Mouse (Mus musculus): ENCODE results near the gene Ppp4r3b. TPM values are rescaled to one million over a fixed set of nuclear protein-coding genes. Genes with fewer than 3 reads are reported as not detected.

The Ppp4r3b gene
- total RNA-seq (2021): 10 to 100 TPM; 77.2 to 85.9 TPM
- long read RNA-seq, experiment 1, full-length matches to known transcripts: 24 of 47 reads
- long read RNA-seq, experiment 1, partial matches to known transcripts: 11 of 47 reads
- long read RNA-seq, experiment 1, other reads (novel, unspliced or antisense): 12 of 47 reads
- long read RNA-seq, experiment 2, full-length matches to known transcripts: 7 of 12 reads
- long read RNA-seq, experiment 2, partial matches to known transcripts: 3 of 12 reads
- long read RNA-seq, experiment 2, other reads (novel, unspliced or antisense): 2 of 12 reads

- DNase-seq: peak; percentile 98
These were observed at the start of gene Ppp4r3b for GRCm38 (mm10) chr11:29172563-29173124. TSS of gene Ppp4r3b (plus strand) at chr11:29172890.

GRCm38 (mm10) chr11:29129862-29130384 lies 42.8 kb upstream of the Ppp4r3b start:
- no peak for DNase-seq

DNA sequence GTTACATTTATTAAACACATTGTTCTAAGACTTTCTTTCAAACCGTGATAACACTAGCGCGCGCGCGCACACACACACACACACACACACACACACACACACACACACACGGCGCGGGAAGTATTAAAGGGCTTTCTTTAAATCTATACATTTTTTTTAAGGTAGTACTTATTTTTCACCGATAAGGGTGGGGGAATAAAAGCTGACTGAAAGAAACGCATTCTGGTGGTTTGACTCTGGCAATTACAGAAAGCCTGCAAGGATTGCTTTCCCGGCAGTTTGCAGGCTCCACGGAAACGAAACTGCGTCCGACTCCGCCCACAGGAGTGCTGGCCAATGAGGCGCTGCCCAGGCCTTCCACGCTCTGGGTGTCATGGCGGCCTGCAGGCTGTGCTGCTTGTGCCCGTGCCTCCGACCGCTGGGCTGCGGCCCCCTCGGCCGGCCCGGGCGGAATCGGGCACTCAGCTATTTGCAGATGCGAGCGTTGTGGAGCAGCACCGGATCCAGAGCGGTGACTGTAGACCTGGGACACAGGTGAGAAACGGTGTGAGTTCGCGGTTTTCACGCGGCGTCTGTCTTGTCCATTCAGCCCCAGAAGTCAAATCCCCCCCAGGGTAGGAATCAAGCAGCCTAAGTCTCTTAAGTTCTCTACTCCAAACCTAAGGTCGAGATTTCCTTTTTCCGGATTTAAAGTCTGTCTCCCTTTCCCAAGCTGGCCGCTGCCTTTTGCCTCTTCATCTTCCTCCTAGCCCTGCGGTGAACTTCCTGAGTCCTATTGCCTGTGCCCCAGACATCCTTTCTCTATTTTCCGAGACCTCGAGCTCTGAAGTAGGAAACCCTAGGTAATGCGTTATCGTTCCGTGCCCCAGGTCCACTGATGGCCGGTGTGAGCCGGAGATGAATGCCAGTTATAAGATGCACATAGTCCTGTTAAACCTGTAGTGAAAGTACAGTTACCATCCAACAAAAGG lies 42.0 kb upstream of the Ppp4r3b start, which contains the start of gene Pnpt1:
Pnpt1 (plus strand) TSS at position 360 of the 971 bp plus-strand sequence.
- peak; percentile 95 for DNase-seq

- DNase-seq: no peak
These were observed 32.0 kb upstream of the Ppp4r3b start for GRCm38 (mm10) chr11:29140671-29141070.

DNA sequence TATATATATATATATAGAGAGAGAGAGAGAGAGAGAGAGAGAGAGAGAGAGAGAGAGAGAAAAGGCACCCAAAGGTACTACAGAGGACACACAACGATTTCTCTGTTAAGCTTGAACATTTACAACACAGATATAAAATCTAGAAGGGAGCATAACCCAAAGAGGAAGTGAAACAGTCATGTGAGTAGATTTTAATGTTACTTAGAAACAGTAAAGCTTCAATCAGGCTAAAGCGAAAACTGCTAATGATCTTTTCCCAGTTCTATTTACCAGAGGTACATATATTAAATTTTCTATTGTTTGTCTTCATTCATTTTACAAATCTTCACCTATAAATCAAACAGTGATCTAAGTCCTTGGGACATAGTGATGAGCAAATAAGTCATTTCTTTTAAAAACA lies 23.8 kb upstream of the Ppp4r3b start:
- no peak for DNase-seq

DNA sequence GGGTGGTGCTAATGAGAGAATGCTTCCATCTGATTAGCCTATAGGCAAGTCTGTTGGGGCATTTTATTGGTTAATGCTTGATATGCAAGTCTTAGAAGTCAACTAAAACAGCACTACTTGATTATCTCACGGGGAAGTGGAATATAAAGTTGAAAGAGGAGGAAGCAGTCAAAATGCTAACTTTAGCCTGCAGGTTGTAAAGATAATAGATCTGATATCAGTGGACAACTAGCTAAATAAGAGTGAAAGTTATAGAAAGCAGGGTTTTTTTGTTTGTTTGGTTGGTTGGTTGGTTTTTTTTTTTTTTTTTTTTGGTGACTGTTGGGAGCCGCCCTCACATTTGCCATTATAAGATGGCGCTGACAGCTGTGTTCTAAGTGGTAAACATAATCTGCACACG lies 9.1 kb upstream of the Ppp4r3b start:
- DNase-seq: no peak

- peak; percentile 49 for DNase-seq
These were observed 715 bp upstream of the Ppp4r3b start for GRCm38 (mm10) chr11:29171959-29172391.

- DNase-seq: peak; percentile 70
These were observed 488 bp downstream of the Ppp4r3b start for GRCm38 (mm10) chr11:29173125-29173631.

DNA sequence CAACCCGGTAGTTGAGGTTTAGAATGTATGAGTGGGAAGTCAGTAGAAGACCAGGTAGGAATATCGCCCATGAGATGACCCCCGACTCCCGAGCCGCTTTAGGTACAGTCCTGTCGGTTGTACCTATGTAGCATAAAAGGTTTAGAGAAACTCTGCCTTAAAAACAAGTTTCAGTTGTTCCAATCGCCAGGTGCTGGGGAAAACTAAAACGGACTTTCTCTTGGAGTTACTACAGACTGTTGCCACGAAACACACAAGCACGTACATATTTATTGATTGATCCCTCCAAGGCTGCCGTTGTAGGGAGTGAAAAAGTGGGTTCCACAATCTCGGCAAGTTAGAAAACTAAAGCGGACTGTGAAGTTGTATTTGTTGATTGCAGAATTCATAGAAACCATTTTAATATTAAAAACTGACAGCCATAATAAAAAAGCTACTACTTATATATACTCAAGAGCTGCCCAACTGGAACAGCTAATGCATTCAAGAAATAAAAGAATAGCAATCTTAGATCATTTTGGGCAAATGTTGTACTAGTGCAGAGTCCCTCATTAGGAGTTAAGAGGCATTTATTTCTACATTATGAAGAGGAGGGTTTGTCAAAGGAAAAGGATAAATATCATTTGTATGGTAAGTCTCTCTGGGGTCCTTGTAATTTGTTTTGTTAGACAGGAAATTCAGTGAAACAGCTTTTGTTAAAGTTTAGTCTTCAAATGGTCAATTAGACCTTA lies 1.2 kb downstream of the Ppp4r3b start:
- no peak for DNase-seq

DNA sequence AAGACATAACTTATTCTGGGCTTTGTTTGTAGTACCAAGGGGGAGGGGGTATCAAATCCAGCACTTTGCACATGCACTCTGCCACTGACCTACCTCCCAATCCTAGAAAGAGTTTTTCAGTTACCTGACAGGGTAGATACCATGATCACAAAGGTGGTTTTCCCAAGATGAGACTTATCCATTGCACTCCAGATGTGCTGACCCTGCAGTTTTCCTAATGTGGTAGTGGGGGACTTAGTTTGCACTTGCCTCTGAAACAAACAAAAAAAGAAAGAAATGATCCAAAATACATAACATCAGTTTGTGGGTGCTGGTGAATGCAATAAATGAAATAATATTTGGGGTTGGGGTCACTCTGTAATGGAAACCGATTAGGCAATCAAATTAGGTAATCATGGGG lies 6.6 kb downstream of the Ppp4r3b start:
- DNase-seq: no peak

DNA sequence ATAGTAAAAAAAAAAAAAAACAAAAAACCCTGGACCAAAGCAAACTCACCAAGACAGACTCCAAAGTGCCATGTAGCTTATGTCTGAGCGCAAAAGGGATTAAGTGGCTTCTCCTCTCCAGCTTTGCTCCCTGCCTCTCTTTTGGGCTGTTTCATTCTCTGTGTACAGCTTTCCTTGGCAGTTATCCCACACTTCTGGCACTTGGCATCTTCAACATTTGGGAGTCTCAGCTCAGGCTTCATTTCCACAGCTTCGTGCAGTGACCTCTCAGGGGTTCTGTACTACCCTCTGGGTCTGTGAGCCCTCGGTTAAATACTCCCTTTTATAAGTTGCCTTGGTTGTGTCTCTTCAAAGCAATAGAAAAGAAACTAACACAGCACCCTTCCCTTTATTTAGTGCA lies 8.0 kb downstream of the Ppp4r3b start:
- peak; percentile 56 for DNase-seq

DNA sequence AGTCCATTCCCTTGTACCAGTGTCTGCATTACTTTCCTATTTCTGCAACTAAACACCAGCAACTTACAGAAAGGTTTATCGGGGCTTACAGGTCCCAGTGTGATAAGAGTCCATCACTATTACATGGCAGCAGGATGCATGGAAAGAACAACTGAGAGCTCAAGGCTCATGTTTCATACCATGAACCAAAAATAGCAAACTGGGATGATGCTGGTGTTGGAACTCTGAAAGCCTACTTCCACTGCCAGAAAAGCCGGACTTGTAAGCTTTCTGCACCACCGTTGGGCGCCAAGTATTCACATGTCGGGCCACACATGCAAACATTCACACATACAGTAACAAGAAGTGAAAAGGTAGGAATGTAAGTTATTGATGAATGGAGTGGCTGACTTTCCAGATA lies 9.1 kb downstream of the Ppp4r3b start:
- DNase-seq: no peak

GRCm38 (mm10) chr11:29188981-29189380 lies 16.3 kb downstream of the Ppp4r3b start:
- DNase-seq: no peak

DNA sequence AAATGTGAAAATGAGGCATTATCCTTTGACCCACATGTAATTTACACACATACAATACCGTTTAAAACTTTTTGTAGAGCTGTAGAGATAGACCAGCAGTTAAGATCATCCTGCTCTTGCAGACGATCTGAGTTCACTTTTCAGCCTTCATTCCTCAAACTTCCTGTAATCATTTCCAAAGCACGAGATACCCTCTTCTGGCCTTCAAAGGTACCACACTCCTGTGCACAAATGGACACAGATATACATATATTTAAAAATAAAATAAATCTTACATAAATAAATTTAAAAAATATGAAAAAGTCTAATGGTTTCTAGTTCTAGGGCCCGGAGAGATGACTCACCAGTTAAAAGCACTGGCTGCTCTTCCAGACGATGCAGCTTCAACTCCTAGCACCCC lies 31.0 kb downstream of the Ppp4r3b start:
- no peak for DNase-seq

DNA sequence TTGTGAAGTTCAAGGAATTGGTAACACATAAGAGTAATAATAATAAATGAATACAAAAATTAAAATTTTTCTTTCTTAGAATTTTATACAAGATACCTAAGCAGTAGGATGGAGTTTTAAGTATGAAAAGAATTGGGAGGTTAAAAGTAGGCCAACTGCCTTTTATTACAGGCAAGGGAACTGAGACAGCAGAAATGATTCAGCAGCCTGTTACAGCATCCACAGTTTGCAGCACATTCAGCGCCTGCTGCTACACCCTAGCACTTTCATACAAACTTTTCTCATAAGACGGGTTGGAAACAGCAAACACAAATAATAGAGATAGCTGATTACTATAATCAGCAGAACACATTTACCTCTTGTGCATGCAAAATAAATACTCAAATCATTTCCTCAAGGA lies 37.1 kb downstream of the Ppp4r3b start:
- no peak for DNase-seq

DNA sequence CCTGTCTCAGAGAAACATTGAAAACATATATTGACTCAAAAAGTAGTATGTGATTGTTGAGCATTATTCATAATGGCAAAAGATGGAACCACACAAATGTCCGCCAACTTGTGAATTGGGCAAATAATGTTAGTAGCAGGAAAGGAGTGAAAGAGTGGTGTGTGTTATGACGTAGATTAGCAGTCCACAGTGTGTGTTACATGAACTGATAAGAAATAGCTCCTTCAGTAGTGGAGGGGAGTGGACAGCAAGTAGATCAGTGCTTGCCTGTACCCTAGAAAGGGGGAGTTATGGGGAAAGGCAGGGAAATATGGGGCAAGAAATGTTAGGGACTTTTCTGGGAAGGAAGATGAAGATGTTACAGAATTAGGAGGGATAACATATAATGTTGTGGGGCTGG lies 43.5 kb downstream of the Ppp4r3b start:
- DNase-seq: no peak

- DNase-seq: no peak
These were observed 46.4 kb downstream of the Ppp4r3b start for GRCm38 (mm10) chr11:29219055-29219454.

DNA sequence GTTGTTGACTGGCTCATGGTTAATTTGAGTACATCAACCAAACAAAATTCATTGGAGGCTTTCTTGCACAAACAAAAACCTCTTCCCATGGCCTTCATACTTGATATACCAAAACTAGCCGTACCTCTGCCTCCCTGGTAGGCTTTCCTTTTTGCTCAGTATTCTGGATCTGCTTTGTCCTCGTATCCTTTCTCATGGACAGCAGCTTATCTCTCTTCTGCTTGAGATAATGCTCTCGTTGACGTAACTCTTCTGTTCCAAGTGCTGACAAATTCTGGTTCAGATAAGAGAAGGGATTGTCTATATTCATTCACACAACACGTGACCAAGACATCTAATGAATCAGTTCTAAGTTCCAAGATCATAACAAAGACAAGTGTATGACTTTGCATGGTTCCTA lies 49.6 kb downstream of the Ppp4r3b start:
- no peak for DNase-seq

DNA sequence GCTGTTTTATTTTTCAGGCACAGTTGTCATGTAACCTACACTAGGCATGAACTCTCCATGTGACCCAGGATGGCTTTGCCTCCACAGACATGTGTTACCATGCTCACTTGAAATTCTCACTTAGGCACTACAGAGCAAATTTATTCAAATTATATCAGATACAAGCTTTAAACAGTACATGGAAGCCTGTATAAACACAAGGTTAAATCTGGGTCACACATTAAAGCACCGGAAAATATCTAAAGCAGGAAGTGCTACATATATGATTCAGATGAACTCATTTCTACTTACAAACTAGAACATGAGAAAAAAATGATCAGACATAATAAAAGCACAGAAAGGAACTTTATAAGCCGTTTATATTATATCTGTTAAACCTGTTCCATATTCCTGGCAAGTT lies 52.1 kb downstream of the Ppp4r3b start:
- no peak for DNase-seq

GRCm38 (mm10) chr11:29228957-29229356 lies 56.3 kb downstream of the Ppp4r3b start:
- no peak for DNase-seq

DNA sequence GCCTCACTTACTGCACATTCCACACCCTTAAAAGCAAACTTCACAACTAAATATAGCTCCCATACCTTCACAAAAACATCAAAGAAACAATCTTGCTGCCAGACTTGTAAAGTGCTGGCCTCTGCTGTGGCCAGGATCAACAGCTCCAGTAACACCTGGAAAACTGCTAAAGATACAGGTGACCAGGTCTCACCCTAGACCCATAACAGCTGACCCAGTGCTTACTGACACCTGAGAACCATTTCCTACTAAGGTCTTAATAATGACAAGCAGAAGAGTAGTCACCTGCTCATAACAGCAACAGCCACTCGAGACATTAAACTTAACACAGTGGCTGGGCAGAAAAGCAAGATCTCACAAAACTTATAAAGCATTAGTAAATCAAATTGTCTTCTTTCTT lies 60.9 kb downstream of the Ppp4r3b start:
- no peak for DNase-seq

DNA sequence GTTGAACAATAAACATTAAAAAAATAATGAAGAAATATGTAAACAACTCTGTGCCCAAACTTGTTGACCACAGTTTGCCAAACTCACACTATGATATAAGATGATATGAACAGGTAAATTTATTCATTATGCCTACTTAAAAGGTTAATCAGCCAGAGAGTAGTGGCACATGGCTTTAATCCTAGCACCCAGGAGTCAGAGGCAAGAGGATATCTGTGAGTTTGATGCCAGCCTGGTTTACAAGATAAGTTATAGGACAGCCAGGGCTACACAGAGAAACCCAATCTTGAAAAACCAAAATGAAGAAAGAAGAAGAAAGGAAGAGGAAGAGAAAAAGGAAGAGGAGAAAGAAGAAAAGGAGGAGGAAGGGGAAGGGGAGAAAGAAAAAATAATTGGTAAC lies 64.7 kb downstream of the Ppp4r3b start:
- no peak for DNase-seq

Data from adrenal gland, postnatal 10 days (tissue).